Mouse (Mus musculus): ENCODE data around the gene Naa38.

Naa38 gene

GRCm38 (mm10) chr11:69422842-69423241 lies 27.6 kb downstream of the Naa38 start:
- intact Hi-C loops (cut with DNase I) = no loop called here

- intact Hi-C loops (cut with DNase I) = no loop called here
Observed at GRCm38 (mm10) chr11:69423885-69424284, 28.6 kb downstream of the Naa38 start.

GRCm38 (mm10) chr11:69426246-69426645 lies 31.0 kb downstream of the Naa38 start:
- intact Hi-C loops (cut with DNase I) = no loop called here

GRCm38 (mm10) chr11:69428751-69429150 lies 33.5 kb downstream of the Naa38 start:
- intact Hi-C loops (cut with DNase I) = no loop called here

- intact Hi-C loops (cut with DNase I) = no loop called here
Observed at GRCm38 (mm10) chr11:69429313-69429712, 34.0 kb downstream of the Naa38 start.

GRCm38 (mm10) chr11:69430631-69431030 lies 35.3 kb downstream of the Naa38 start:
- intact Hi-C loops (cut with DNase I) = loop anchor here (5.0 kb wide), 1 partner anchor 163 kb away; no protein-coding TSS in a partner anchor

GRCm38 (mm10) chr11:69431829-69432639 lies 36.7 kb downstream of the Naa38 start:
- intact Hi-C loops (cut with DNase I) = loop anchor here (2.0 to 5.0 kb wide), 3 partner anchors 31 to 165 kb away; no protein-coding TSS in a partner anchor

GRCm38 (mm10) chr11:69432640-69432982 lies 37.3 kb downstream of the Naa38 start:
- intact Hi-C loops (cut with DNase I) = loop anchor here (2.0 to 5.0 kb wide), 3 partner anchors 32 to 165 kb away; no protein-coding TSS in a partner anchor

- intact Hi-C loops (cut with DNase I) = loop anchor here (2.0 to 5.0 kb wide), 3 partner anchors 32 to 166 kb away; no protein-coding TSS in a partner anchor
Observed at GRCm38 (mm10) chr11:69433189-69433588, 37.9 kb downstream of the Naa38 start.

GRCm38 (mm10) chr11:69437291-69437690 lies 42.0 kb downstream of the Naa38 start:
- intact Hi-C loops (cut with DNase I) = no loop called here

- intact Hi-C loops (cut with DNase I) = no loop called here
Observed at GRCm38 (mm10) chr11:69443328-69443727, 48.0 kb downstream of the Naa38 start.

Measured in adrenal gland (tissue).